Mouse (Mus musculus) ES-Bruce4 (cell line): ENCODE results near the gene Mindy4. TPM values are rescaled to one million over a fixed set of nuclear protein-coding genes. Genes with fewer than 3 reads are reported as not detected.

Experiments
- H3K27ac ChIP-seq: 2 replicates; pipeline ENCODE4 v1.5.1; 2012; ENCODE audit warnings: low read length, inconsistent platforms; ENCODE audit not compliant: insufficient read depth
- H3K27me3 ChIP-seq: 2 replicates; pipeline ENCODE4 v1.6.1; 2012; ENCODE audit warnings: mild to moderate bottlenecking, low read length, inconsistent platforms; ENCODE audit not compliant: control insufficient read depth, poor library complexity, insufficient read depth, severe bottlenecking
- H3K36me3 ChIP-seq: 2 replicates; pipeline ENCODE4 v1.6.1; 2012; ENCODE audit warnings: inconsistent platforms, mild to moderate bottlenecking, low read length, moderate library complexity; ENCODE audit not compliant: control insufficient read depth, poor library complexity, insufficient read depth, severe bottlenecking
- H3K4me1 ChIP-seq: one replicate; pipeline ENCODE4 v1.8.1; 2011; ENCODE audit warnings: low read length; ENCODE audit not compliant: control insufficient read depth, insufficient read depth
- H3K4me3 ChIP-seq: 2 replicates; pipeline ENCODE4 v1.5.1; 2011; ENCODE audit warnings: low read depth, mild to moderate bottlenecking, low read length
- H3K9ac ChIP-seq: 2 replicates; pipeline ENCODE4 v1.6.1; 2012; ENCODE audit warnings: low read depth, mild to moderate bottlenecking, inconsistent platforms; ENCODE audit not compliant: poor library complexity, severe bottlenecking
- H3K9me3 ChIP-seq: replicated peaks from 2 replicates; pipeline ENCODE4 v1.6.1; 2012; ENCODE audit warnings: mild to moderate bottlenecking, low read length, inconsistent platforms; ENCODE audit not compliant: control insufficient read depth, poor library complexity, insufficient read depth, severe bottlenecking
- CTCF ChIP-seq: IDR thresholded peaks from one replicate; pipeline ENCODE4 v1.8.1; 2011; ENCODE audit warnings: low read depth, low read length
- EP300 ChIP-seq: IDR thresholded peaks from 2 replicates; pipeline ENCODE4 v1.6.1; 2011; ENCODE audit warnings: low read depth, low read length; ENCODE audit not compliant: insufficient read depth
- POLR2A ChIP-seq: IDR thresholded peaks from one replicate; pipeline ENCODE4 v1.8.1; 2011; ENCODE audit warnings: low read length; ENCODE audit not compliant: insufficient read depth
- polyA plus RNA-seq: library from polyadenylated mRNA; stranded (reverse); fragments of >200 nt; gene quantifications from 2 replicates; pipeline ENCODE4 v1.2.4, GENCODE M21; 2011; ENCODE audit warnings: low read depth; ENCODE audit not compliant: missing spikeins, insufficient read depth, insufficient read length

Mindy4 gene
- polyA plus RNA-seq, 1 experiment: 2.7 TPM

DNA sequence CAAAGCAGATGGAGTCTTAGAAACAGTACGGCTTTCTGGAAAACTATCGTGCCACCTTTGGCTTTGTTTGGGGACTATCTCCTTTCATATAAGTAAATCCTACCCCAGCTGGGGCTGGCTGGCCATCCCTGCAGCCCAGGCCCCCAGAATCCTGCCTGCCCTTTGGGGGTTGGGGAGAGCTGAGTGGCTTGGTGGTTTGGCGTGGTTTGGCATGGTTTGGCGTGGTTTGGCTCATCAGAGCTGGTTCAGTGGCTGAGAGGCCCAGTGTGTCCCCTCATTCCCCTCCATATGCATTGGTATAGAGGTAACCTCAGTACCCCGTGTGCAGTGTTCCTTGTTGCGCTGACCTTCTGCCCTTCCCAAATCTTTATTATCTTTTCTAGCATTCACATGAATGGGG lies 74.9 kb downstream of the Mindy4 start:
- H3K27ac ChIP-seq: no peak overlapping the region
- H3K4me3 ChIP-seq: no peak overlapping the region
- no peak for TF ChIP-seq POLR2A
- no peak for TF ChIP-seq EP300
- TF ChIP-seq CTCF: no peak

DNA sequence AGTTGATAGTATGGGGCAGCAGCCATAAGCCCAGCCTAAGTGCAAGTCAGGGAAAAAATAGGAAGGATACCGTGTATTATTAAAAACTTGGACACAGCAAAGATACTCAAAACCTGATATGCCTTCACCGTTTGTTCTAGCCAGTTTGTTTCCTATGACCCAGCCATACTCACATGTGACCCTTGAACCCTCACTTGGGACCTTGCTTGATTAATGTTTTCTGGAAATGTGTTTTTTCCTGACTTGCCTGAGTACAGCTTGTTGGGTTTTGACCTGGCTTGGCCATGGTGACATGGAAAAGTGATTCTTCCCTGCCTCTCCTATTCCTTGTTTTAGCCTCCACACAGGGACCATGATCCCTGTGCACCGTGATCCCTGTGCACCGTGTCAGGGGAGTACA lies 75.3 kb downstream of the Mindy4 start:
- no peak for TF ChIP-seq POLR2A
- TF ChIP-seq EP300: no peak
- no peak for TF ChIP-seq CTCF
- no peak overlapping the region for H3K9ac ChIP-seq
- H3K4me3 ChIP-seq: no peak overlapping the region
- H3K27ac ChIP-seq: no peak overlapping the region
- no peaks in the 10 kb centered on the region for H3K27me3 ChIP-seq
- no peaks in the 10 kb centered on the region for H3K9me3 ChIP-seq
- no peaks in the 10 kb centered on the region for H3K4me1 ChIP-seq
- H3K36me3 ChIP-seq: no peaks in the 10 kb centered on the region

More for the DNA sequence above, 74.9 kb downstream of the Mindy4 start:
- Histone ChIP-seq H3K9ac (no peak overlapping the region), H3K9me3 (no peaks in the 10 kb centered on the region), H3K27me3 (no peaks in the 10 kb centered on the region), H3K4me1 (no peaks in the 10 kb centered on the region), H3K36me3 (no peaks in the 10 kb centered on the region)

DNA sequence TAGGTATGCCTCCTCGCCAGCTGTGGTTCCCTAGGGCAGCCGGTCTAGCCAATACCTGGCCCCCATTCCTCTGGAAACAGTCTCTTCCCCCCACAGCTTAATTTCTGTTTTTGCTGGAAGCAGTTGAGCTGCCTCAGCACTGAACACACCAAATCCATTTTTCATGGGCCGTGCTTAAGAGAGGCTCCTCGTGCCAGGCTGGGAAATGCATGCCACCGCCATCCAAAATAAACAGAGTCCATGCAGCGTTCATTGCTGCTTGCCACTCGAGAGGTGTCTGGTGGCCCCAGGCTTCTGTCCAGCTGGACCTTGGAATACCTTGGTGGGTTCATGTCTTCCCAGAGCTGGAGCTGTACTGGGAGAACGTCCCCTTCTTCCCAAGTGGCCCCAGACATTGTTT lies 77.8 kb downstream of the Mindy4 start:
- no peak for TF ChIP-seq CTCF
- no peak for TF ChIP-seq POLR2A
- no peak for TF ChIP-seq EP300
- no peaks in the 10 kb centered on the region for H3K27me3 ChIP-seq
- no peaks in the 10 kb centered on the region for H3K9me3 ChIP-seq
- H3K9ac ChIP-seq: no peak overlapping the region
- H3K4me3 ChIP-seq: no peak overlapping the region
- H3K36me3 ChIP-seq: no peaks in the 10 kb centered on the region
- no peaks in the 10 kb centered on the region for H3K4me1 ChIP-seq
- no peak overlapping the region for H3K27ac ChIP-seq

DNA sequence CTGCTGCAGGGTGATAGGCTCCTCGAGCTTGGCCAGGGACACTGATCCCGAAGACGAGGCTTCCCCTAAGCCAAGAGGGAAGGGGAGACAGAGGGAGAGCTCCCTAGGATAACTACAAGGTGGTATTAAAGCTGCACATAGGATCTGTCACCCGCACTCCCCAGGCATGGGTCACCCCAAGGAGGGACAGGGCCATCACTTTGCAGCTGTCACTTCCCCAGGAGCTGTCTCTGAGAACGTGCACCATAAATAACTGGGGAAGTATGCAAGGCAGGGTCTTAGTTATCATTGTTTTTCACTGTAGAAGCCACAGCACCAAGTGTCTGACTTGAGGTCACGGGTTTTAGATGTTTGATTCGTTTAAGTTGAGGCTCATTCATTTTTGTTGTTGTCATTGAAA lies 78.5 kb downstream of the Mindy4 start:
- Histone ChIP-seq H3K4me3 (no peak overlapping the region), H3K9ac (no peak overlapping the region), H3K27ac (no peak overlapping the region), H3K27me3 (no peaks in the 10 kb centered on the region), H3K4me1 (no peaks in the 10 kb centered on the region), H3K36me3 (no peaks in the 10 kb centered on the region), H3K9me3 (no peaks in the 10 kb centered on the region)
- no peak for TF ChIP-seq CTCF
- TF ChIP-seq EP300: no peak
- no peak for TF ChIP-seq POLR2A

DNA sequence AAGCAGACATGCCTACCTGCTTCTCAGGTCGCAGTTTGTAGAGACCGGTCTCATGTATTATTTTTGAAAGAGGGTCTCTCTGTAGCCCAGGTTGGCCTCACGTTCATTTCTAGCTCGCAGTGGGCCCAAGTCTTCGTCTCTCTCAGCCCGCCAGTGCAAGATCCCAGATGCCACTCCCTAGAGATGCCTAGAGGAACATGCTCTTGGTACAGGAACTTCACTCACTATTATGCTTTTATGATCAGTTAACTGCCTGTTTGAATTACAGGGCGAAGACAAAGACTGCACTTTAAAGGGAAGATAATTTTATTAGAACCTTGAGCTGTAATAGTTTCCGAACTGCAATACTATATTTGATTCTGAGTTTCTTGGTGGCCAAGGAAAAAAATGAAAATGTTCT lies 79.2 kb downstream of the Mindy4 start:
- no peaks in the 10 kb centered on the region for H3K27me3 ChIP-seq
- H3K9me3 ChIP-seq: no peaks in the 10 kb centered on the region
- H3K9ac ChIP-seq: no peak overlapping the region
- TF ChIP-seq POLR2A (no peak), CTCF (no peak), EP300 (no peak)
- H3K27ac ChIP-seq: no peak overlapping the region
- H3K36me3 ChIP-seq: no peaks in the 10 kb centered on the region
- no peaks in the 10 kb centered on the region for H3K4me1 ChIP-seq
- no peak overlapping the region for H3K4me3 ChIP-seq

DNA sequence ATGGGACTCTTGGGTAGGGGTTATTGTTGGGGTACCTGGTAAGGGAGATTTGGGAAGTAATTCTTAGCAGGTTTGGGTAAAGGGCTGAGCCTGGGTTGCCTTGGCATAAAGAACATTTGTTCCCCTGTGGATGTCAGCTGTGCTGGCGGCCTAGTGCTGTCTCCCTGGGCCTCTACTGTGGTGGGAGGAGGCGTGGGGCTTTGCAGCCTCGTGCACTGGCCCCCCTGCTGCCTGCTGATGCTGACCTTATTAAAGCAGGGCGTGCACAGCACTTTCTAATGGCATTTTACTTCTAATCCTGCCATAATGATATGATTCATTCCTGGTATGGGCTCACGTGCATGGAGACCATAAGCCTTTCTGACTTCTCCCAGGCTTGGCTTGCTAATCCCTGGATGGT lies 82.0 kb downstream of the Mindy4 start:
- Histone ChIP-seq H3K36me3 (no peaks in the 10 kb centered on the region), H3K9ac (no peak overlapping the region), H3K4me3 (no peak overlapping the region), H3K27me3 (no peaks in the 10 kb centered on the region), H3K9me3 (no peaks in the 10 kb centered on the region), H3K4me1 (no peaks in the 10 kb centered on the region), H3K27ac (no peak overlapping the region)
- TF ChIP-seq CTCF (no peak), POLR2A (no peak), EP300 (no peak)
